Mouse (Mus musculus) olfactory bulb, adult 2 months (tissue): ENCODE results near the gene Serpinb9e.
"Not testable (repeated sequence)": the region's sequence is repeated elsewhere in the genome, so short reads cannot be mapped to it uniquely, and the experiment has no call there.

Experiments used
- CTCF ChIP-seq: fragments of 200-500 bp; IDR thresholded peaks from 2 replicates; pipeline ENCODE4 v1.5.1; 2012; ENCODE audit warnings: low read depth, mild to moderate bottlenecking, low read length, moderate library complexity; ENCODE audit not compliant: insufficient read depth
- POLR2A ChIP-seq: fragments of 200-500 bp; IDR thresholded peaks from 2 replicates; pipeline ENCODE4 v1.6.1; 2012; ENCODE audit warnings: mild to moderate bottlenecking, low read depth, low read length, moderate library complexity; ENCODE audit not compliant: insufficient read depth

GRCm38 (mm10) chr13:33249312-33249711, at the start of gene Serpinb9e:
- not testable (repeated sequence) for TF ChIP-seq POLR2A, CTCF
